Mouse (Mus musculus): ENCODE results near the gene Fgf2. TPM values are rescaled to one million over a fixed set of nuclear protein-coding genes. Genes with fewer than 3 reads are reported as not detected.
A peak's percentile ranks its signal among the peaks of the same experiment; 100 is the strongest.

Fgf2 gene
- polyA plus RNA-seq, 1 experiment = 3.2 TPM

DNA sequence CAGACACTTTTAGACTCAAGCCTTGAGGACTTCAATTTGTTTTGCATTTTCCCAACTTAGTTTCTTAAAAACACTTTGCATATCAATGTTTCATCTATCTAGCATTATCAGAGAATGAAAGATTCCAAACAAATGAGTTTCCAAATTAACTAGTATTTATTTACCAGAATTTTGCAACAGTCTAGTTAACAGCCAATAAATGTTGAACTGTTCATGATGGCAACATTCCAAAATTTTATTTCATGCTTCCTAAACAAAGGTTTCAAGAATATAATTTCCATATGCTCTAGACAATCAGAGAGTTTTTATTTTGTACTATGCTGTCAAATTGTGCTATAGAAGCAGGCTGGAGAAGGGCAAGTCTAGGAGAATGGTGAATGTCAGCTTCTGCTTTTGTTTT, 59.5 kb downstream of the Fgf2 start:
- DNase-seq (ENCODE audit: extremely low spot score in 1 of 2, low spot score in 1 of 2) = no peak

DNA sequence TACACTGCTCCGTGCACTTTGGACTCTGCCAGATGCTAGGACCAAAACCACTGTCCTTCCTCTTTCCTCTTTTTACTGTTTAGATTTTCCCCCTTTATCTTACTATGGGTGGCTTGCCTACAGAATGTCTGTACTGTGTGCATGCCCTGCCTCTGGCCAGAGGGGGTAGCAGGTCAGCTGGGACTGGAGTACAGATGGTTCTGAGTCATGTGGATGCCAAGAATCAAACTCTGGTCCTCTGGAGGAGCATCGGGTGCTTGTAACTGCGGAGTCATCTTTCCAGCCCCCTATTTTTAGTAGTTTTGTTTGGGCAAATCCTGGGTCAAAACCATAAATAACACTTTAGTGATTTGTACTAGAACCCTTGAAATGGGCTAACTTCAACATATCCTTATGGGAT, 65.3 kb downstream of the Fgf2 start:
- no peak for DNase-seq (ENCODE audit: extremely low spot score in 1 of 2, low spot score in 1 of 2)

DNA sequence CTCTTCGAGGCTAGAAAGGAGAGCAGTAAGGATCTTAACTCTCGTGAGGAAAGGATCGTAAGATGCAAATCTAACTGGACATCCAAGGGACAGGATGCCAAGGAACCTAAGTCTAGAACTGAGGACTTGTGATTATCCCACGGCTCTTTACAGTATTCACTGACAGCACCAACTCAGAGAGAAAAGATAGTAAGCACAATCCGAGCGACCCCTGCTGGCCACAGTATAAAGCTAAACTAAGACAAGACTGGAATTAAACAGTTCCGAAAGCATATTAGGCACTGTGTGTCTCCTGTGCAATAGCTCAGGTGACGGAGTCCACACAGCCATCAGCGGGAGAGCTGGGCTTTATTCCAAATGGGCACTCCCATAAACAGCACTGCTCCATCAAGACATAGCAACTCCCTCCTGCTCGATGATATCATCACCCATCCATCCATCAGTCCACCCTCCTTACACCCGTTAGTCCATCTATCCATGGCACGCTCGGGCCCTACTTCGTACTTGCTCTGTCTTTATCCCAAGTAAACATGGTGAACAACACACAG, 66.3 kb downstream of the Fgf2 start:
- DNase-seq (ENCODE audit: extremely low spot score in 1 of 2, low spot score in 1 of 2) = peak; percentile 53 to 92

GRCm38 (mm10) chr3:37418341-37418740, 70.2 kb downstream of the Fgf2 start:
- no peak for DNase-seq (ENCODE audit: extremely low spot score in 1 of 2, low spot score in 1 of 2)

- peak; percentile 65 to 77 for DNase-seq (ENCODE audit: extremely low spot score in 1 of 2, low spot score in 1 of 2)
Observed at GRCm38 (mm10) chr3:37418961-37419457, 70.9 kb downstream of the Fgf2 start.

DNA sequence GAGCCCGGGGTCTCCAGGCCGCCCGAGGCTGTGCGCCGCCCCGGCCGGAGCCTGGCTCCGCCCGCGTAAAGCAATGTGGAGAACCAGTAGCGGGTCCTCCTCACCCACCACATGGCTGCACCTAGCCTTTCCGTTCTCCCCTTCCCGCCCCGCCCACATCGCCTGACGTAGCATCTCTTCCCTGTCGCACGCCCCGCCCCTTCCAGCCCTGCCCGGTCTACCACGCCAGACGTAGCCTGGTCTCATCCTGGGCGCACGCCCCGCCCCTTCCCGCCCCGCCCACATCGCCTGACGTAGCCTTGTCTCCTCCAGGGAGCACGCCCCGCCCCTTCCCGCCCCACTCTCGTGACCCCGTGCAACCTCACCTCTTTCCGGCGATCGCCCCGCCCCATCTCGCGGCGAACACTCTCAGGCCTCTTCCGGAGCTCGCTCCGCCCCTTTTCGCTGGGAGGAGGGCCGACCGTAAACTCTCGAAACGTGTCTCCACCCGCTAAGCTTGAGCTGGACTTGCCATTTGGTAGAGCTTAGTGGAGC, 71.4 kb downstream of the Fgf2 start, which contains the start of gene Spata5:
Gene Spata5 (plus strand): TSS at position 439 of the 534 bp plus-strand sequence.
- peak; percentile 93 to 96 for DNase-seq (ENCODE audit: extremely low spot score in 1 of 2, low spot score in 1 of 2)

DNA sequence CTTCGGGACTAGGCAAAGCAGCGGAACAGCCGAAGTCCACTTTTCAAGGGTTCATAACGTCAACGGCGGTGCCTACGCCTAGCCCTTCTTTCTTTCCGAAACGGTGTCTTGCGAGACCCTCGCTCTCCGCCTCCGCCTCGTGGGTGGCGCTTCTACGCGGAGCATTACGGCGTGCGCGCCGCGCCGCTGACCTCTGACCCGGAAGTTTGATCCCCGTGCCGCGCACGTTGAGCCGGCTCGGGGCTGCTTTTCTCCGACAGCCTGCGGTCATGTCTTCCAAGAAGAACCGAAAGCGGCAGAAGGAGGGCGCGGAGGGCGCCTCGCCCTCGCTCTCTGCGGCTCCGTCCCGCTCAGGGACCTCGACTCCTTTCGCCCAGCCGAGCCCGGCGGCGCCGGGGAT, 71.9 kb downstream of the Fgf2 start, which contains the start of gene Nudt6:
Gene Nudt6 (minus strand): TSS at position 140 of the 400 bp plus-strand sequence.
- peak; percentile 78 to 92 for DNase-seq (ENCODE audit: extremely low spot score in 1 of 2, low spot score in 1 of 2)

GRCm38 (mm10) chr3:37420641-37421040, 72.5 kb downstream of the Fgf2 start:
- peak; percentile 10 to 26 for DNase-seq (ENCODE audit: extremely low spot score in 1 of 2, low spot score in 1 of 2)

DNA sequence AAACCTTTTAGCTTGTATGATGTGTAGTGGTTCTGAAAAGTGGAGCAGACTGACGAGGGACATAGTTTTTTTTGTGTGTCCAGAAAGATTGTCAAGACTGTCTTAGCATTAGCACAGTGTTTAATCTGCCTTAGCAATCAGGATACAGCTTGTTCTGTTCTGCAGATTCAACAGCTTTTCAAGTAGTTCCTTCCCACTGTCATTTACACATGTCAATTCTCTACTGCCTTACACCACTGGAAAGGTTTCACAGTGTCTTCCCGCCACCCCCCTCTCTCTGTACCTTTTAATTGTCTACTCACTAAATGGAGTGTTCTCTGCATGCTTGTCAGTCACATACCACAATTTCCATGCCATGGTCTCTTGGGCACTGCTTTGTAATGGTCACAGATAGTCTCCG, 73.0 kb downstream of the Fgf2 start:
- no peak for DNase-seq (ENCODE audit: extremely low spot score in 1 of 2, low spot score in 1 of 2)

DNA sequence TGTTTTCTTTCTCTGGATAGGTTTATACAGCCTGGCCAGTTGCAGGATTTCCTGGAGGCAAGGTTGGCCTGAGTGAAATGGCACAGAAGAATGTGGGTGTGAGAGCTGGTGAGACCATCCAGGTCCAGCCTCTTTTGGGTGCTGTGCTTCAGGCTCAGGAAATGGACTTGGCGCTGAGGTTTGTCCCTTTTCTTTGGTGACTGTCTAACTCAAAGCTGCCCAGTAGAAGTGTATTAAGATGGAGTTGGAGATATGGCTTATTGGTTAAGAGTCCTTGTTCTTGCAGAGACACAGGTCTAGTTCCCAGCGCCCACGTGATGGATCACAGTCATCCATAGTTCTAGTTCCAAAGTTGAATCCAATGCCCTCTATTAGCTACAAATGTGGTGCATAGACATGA, 77.9 kb downstream of the Fgf2 start:
- no peak for DNase-seq (ENCODE audit: extremely low spot score in 1 of 2, low spot score in 1 of 2)

- DNase-seq (ENCODE audit: extremely low spot score in 1 of 2, low spot score in 1 of 2) = no peak
Observed at GRCm38 (mm10) chr3:37430359-37430758, 82.2 kb downstream of the Fgf2 start.

DNA sequence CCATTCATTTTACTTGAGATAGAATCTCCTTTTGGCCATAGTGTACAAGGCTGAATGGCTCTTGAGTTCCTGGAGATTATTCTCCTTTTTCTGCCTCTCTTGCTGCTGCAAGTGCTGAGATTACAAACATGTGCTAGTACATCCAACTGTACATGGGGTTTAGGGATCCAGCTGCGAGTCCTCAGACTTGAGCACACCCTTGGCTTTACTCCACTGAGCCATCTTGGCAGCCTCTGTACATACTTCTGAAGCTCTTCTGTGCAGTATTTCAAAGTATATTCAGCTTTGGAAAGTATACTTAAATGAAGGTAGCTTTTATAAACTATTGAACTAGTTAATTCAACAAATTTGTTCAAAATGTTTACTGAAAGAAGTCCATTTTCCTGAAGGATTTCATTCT, 91.6 kb downstream of the Fgf2 start:
- no peak for DNase-seq (ENCODE audit: extremely low spot score in 1 of 2, low spot score in 1 of 2)

- no peak for DNase-seq (ENCODE audit: extremely low spot score in 1 of 2, low spot score in 1 of 2)
Observed at GRCm38 (mm10) chr3:37443409-37443808, 95.3 kb downstream of the Fgf2 start.

DNA sequence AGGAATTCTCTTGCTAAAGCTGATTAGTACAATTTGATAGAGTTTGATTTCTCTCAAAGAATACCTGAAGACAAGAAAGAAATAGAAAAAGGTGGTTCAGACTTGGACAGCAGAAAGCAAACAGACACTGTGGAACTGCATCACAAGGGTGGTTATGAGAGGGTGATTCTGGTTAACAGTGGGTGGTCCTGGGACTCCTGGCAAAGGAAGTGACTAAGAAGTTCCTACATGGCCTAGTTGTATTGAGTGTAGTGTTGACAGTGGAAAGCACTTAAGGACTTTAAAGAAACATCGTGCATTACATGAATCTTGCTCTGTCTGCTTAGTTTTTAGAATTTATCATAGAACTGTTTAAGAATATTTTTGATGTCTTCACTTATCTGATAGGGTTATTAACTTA, 107.8 kb downstream of the Fgf2 start:
- DNase-seq (ENCODE audit: extremely low spot score in 1 of 2, low spot score in 1 of 2) = no peak

Other genes starting within 250 kb of the Fgf2 start
- gene Il2, start 222.4 kb upstream of the Fgf2 start, polyA plus RNA-seq (2012; rRNA removed) = 0.16 TPM in 1 of 2 replicates, not detected in the other
- gene Il21, start 115.7 kb upstream of the Fgf2 start, polyA plus RNA-seq (2012; rRNA removed) = 0.02 TPM in 1 of 2 replicates, not detected in the other
- gene Bbs12, start 35.8 kb upstream of the Fgf2 start, polyA plus RNA-seq (2012; rRNA removed) = 2.7 and 2.9 TPM in 2 replicates
- gene Cetn4, start 35.6 kb upstream of the Fgf2 start, polyA plus RNA-seq (2012; rRNA removed) = 12.0 and 12.2 TPM in 2 replicates
- 6.6 and 11.2 TPM in 2 replicates for gene Spata5, start 71.5 kb downstream of the Fgf2 start, polyA plus RNA-seq (2012; rRNA removed)
- gene Nudt6, start 71.9 kb downstream of the Fgf2 start, polyA plus RNA-seq (2012; rRNA removed) = 9.0 and 10.0 TPM in 2 replicates